Mouse (Mus musculus) hindbrain, embryonic 11.5 days (tissue): Measurements from ENCODE around the gene Plp2. TPM values are rescaled to one million over a fixed set of nuclear protein-coding genes. Genes with fewer than 3 reads are reported as not detected.

ENCODE experiments used
- ATAC-seq: fragments of 200-750 bp; cut with Nextera tagmentation; 2 replicates; pipeline ENCODE4 v1.8.0; 2017; ENCODE audit warnings: mild to moderate bottlenecking, moderate TSS enrichment, moderate library complexity; ENCODE audit not compliant: low FRiP score
- DNase-seq: peaks from one replicate; pipeline ENCODE4 v3.0.0-alpha.2; 2015; ENCODE audit warnings: low spot score
- H3K27ac ChIP-seq: fragments of 300-500 bp; sonication (generic); 2 replicates; pipeline ENCODE4 v1.5.1; 2014; ENCODE audit warnings: mild to moderate bottlenecking, low read depth, low read length
- H3K27me3 ChIP-seq: fragments of 300-500 bp; sonication (generic); 2 replicates; pipeline ENCODE4 v1.6.1; 2014; ENCODE audit warnings: mild to moderate bottlenecking, low read length, moderate library complexity, mixed read lengths; ENCODE audit not compliant: control insufficient read depth, insufficient read depth
- H3K36me3 ChIP-seq: fragments of 300-500 bp; sonication (generic); 2 replicates; pipeline ENCODE4 v1.6.1; 2014; ENCODE audit warnings: mild to moderate bottlenecking, low read length, moderate library complexity, mixed read lengths; ENCODE audit not compliant: control insufficient read depth, insufficient read depth
- H3K4me1 ChIP-seq: fragments of 300-500 bp; sonication (generic); replicated peaks from 2 replicates; pipeline ENCODE4 v1.6.1; 2014; ENCODE audit warnings: low read length, mixed read lengths; ENCODE audit not compliant: control insufficient read depth, insufficient read depth
- H3K4me2 ChIP-seq: fragments of 300-500 bp; sonication (generic); replicated peaks from 2 replicates; pipeline ENCODE4 v1.6.1; 2014; ENCODE audit warnings: mild to moderate bottlenecking, low read depth, low read length
- H3K4me3 ChIP-seq: fragments of 300-500 bp; sonication (generic); 2 replicates; pipeline ENCODE4 v1.5.1; 2014; ENCODE audit warnings: low read depth, low read length
- H3K9ac ChIP-seq: fragments of 300-500 bp; sonication (generic); 2 replicates; pipeline ENCODE4 v1.6.1; 2014; ENCODE audit warnings: low read depth, low read length
- H3K9me3 ChIP-seq: fragments of 300-500 bp; sonication (generic); 2 replicates; pipeline ENCODE4 v1.6.1; 2016; ENCODE audit warnings: low read length; ENCODE audit not compliant: control insufficient read depth
- WGBS: fragments of 180-500 bp; shearing (Covaris S2); extraction: QIAGEN DNeasy Blood & Tissue Kit; methylation state at CpG from one replicate; pipeline ENCODE4 v1.1.7; 2014; 5-methylcytosine and 5-hydroxymethylcytosine counted together
- polyA plus RNA-seq: library from polyadenylated mRNA; unstranded; fragments of >200 nt; fragmentation: Nextera tagmentation; extraction: Ambion mirVana; gene quantifications from 2 replicates; pipeline ENCODE4 v1.2.1, GENCODE M21; 2014

Gene Plp2
- polyA plus RNA-seq, 1 experiment from 2014 or later = 49.3 TPM

DNA sequence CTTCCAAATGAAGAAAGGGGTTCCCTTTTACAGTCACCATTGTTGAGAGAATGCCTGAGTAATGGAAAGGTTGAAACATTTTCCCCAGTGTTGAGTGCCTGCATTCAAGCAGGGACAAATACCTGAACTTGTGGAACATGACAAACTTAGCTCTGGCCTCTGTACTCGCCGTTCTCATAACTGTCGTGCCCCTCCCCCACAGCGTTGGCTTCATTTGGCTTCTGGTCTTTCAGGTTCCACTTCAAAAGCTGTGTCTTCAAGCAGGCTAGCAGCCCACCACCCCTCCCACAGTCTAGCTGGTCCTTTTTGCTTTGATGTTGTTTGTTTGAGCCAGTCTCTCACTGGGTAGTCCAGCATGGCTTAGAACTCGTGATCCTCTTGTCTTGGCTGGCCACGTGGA lies 1.5 kb upstream of the Plp2 start:
- no peak for DNase-seq
- H3K9ac ChIP-seq = no peak overlapping the region
- 51% methylated on average over 6 of the region's 6 CpGs for WGBS
- H3K27me3 ChIP-seq = no peaks in the 10 kb centered on the region
- no peak overlapping the region for H3K27ac ChIP-seq
- H3K4me1 ChIP-seq = no peaks in the 10 kb centered on the region
- no peak overlapping the region for H3K4me2 ChIP-seq
- H3K36me3 ChIP-seq = no peaks in the 10 kb centered on the region
- ATAC-seq = no peak
- no peak overlapping the region for H3K4me3 ChIP-seq
- no peaks in the 10 kb centered on the region for H3K9me3 ChIP-seq

DNA sequence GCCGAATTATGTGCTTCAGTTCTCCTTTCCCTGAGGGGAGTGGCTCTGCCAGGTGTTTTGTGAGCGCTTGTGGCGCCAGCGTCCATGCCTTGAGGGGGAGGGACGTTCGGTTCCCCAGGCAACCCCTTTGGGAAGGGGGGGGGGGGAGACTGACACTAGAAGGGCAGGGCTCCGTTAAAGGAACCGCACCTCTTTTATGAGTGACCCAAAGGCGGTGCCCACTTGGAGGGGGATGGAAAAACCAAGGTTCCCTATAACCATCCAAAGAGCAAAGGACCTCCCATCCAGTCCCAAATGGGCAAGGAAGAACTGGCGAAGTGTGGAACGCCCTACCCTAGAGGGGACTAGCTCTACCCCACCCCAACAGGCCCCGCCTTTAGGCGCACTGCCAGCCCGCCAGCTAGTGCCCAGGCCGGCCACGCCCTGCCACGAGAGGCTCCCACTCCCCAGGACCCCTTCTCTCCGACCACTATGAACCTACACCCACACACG lies 754 bp downstream of the Plp2 start:
- Histone ChIP-seq H3K27ac (no peak overlapping the region), H3K9ac (peak overlapping the region; percentile 40; the same call in 1 of the 2 replicates), H3K4me1 (no peaks in the 10 kb centered on the region), H3K4me3 (peak overlapping the region; percentile 32), H3K9me3 (no peaks in the 10 kb centered on the region), H3K4me2 (peak overlapping the region; percentile 46), H3K36me3 (no peaks in the 10 kb centered on the region), H3K27me3 (no peaks in the 10 kb centered on the region)
- WGBS = 12% methylated on average over 18 of the region's 19 CpGs
- DNase-seq (peak; percentile 53), ATAC-seq (peak; percentile 82)

DNA sequence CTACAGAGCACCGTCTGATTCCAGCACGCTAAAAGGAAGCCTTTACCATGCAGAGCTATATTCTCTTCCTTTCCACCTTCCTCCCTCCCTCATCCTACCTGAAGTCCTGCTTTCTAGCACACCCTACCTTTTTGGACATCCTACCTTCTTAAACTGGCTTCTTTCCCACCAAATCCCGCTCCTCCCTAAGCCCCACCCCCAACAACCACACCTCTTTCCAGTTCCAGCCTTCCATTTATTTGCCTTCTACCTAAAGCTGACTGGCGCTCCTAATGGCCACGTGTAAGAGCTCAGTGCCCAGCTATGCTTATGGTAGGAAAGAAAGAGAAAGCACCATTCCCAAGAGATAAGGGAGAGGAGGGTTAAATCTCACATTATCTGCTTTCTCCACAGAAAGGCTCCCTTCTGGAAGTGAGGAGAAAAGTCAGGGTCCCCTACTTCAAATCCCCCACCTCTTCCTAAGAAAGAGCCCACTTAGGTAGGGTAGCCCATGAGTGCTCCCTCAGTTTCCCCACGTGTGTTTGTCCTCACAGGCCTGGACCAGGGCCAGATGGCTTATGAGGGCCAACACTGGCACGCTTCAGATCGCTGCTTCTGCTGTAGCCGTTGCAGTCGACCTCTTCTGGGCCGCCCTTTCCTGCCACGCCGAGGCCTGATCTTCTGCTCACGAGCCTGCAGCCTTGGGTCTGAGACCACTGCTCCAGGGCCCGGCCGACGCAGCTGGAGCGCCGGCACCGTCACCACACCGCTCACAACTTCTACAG lies 5.3 kb downstream of the Plp2 start:
- H3K36me3 ChIP-seq = no peaks in the 10 kb centered on the region
- H3K4me1 ChIP-seq = no peaks in the 10 kb centered on the region
- no peak overlapping the region for H3K4me3 ChIP-seq
- DNase-seq (no peak), ATAC-seq (no peak)
- 70% methylated on average over 21 of the region's 21 CpGs for WGBS
- H3K27me3 ChIP-seq = no peaks in the 10 kb centered on the region
- H3K4me2 ChIP-seq = no peak overlapping the region
- no peak overlapping the region for H3K27ac ChIP-seq
- H3K9ac ChIP-seq = no peak overlapping the region
- H3K9me3 ChIP-seq = no peaks in the 10 kb centered on the region

DNA sequence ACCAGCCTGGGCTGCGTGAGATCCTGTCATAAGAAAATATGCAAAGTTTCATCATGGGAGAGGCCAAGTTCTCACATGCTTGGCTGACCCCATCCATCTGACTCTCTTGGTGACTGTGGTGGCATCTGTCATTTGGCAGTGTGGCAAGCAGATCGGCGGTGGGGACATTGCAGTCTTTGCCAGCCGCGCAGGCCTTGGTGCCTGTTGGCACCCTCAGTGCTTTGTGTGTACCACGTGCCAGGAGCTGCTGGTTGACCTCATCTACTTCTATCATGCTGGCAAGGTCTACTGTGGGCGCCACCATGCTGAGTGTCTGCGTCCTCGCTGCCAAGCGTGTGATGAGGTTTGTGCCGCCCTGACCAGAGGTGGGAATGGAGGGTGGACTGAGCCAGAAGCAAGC lies 6.4 kb downstream of the Plp2 start:
- no peak overlapping the region for H3K27ac ChIP-seq
- 87% methylated on average over 11 of the region's 11 CpGs for WGBS
- H3K4me2 ChIP-seq = no peak overlapping the region
- no peak overlapping the region for H3K9ac ChIP-seq
- DNase-seq = no peak
- H3K9me3 ChIP-seq = no peaks in the 10 kb centered on the region
- no peak overlapping the region for H3K4me3 ChIP-seq
- no peaks in the 10 kb centered on the region for H3K27me3 ChIP-seq
- no peaks in the 10 kb centered on the region for H3K36me3 ChIP-seq
- no peak for ATAC-seq
- no peaks in the 10 kb centered on the region for H3K4me1 ChIP-seq

- Histone ChIP-seq H3K4me2 (no peak overlapping the region), H3K27ac (no peak overlapping the region), H3K4me3 (no peak overlapping the region), H3K9ac (no peak overlapping the region), H3K27me3 (no peaks in the 10 kb centered on the region), H3K36me3 (no peaks in the 10 kb centered on the region), H3K9me3 (no peaks in the 10 kb centered on the region), H3K4me1 (no peaks in the 10 kb centered on the region)
- 77% methylated on average over 3 of the region's 3 CpGs for WGBS
- DNase-seq (no peak), ATAC-seq (no peak)
Measured at GRCm38 (mm10) chrX:7662936-7663335, 8.3 kb downstream of the Plp2 start.

DNA sequence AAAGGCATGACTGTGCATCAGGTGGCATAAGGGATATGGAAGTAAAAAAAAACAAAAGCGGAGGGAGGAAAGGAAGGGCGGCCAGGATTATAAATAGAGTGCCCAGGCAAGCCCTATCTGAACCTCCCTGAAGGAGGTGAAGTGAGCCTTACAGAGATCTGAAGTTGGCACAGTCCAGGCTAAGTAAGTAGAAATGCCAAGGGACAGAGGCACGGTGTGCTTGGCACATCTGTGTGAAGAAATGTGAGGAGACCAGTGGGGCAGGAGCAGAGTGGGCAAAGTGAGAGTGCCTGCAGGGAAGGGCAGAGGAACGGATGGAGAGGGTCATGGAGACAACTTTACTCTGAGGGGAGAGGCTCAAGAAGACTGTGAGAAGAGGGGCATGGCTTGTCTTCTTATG lies 10.1 kb downstream of the Plp2 start:
- no peaks in the 10 kb centered on the region for H3K9me3 ChIP-seq
- no peak overlapping the region for H3K9ac ChIP-seq
- no peak for DNase-seq
- H3K4me1 ChIP-seq = no peaks in the 10 kb centered on the region
- no peaks in the 10 kb centered on the region for H3K27me3 ChIP-seq
- H3K36me3 ChIP-seq = no peaks in the 10 kb centered on the region
- no peak overlapping the region for H3K4me3 ChIP-seq
- H3K27ac ChIP-seq = no peak overlapping the region
- no peak for ATAC-seq
- WGBS = 82% methylated on average over 4 of the region's 4 CpGs
- H3K4me2 ChIP-seq = no peak overlapping the region

DNA sequence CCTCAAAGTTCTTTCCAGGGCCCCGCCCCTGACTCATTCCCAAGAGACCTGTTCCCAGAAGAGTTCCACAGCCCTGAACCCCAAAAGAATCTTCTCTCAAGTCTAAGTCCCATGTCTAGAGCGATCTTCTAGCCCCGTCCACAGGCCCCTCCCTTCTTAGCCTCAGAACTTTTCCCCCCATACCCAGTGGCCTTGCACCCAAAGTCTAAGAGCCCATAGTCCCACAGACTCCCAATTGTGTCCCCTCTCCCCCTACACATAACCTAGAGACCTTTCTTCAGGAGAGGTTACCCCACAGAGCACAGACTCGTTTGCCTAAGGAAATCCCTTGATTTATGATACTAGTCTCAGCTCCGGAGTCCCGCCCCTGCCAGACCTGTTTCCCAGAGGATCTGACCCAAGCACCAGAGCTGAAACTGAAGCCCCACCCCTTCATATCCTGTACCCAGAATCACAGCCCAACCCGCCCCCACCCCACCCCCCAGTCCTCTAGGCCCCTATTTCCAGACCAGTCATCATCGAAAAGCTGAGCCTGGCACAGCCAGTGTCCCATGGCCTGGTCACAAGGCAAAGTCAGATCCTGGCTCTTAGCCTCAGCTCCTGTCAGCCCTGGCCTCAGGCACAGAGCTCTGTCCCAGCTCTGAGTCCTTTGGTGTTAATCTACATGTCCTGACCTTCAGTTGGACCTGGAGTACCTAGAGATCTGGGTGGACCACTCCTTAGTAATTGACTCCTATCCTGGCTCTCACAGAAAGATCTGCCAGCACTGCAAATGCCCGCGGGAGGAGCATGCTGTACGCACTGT lies 12.2 kb downstream of the Plp2 start:
- Histone ChIP-seq H3K4me3 (no peak overlapping the region), H3K9me3 (no peaks in the 10 kb centered on the region), H3K4me1 (no peaks in the 10 kb centered on the region), H3K36me3 (no peaks in the 10 kb centered on the region), H3K4me2 (no peak overlapping the region), H3K27ac (no peak overlapping the region), H3K27me3 (no peaks in the 10 kb centered on the region), H3K9ac (no peak overlapping the region)
- whole genome bisulfite sequencing = 47% methylated on average over 11 of the region's 11 CpGs
- ATAC-seq = peak; percentile 12
- DNase-seq = no peak

DNA sequence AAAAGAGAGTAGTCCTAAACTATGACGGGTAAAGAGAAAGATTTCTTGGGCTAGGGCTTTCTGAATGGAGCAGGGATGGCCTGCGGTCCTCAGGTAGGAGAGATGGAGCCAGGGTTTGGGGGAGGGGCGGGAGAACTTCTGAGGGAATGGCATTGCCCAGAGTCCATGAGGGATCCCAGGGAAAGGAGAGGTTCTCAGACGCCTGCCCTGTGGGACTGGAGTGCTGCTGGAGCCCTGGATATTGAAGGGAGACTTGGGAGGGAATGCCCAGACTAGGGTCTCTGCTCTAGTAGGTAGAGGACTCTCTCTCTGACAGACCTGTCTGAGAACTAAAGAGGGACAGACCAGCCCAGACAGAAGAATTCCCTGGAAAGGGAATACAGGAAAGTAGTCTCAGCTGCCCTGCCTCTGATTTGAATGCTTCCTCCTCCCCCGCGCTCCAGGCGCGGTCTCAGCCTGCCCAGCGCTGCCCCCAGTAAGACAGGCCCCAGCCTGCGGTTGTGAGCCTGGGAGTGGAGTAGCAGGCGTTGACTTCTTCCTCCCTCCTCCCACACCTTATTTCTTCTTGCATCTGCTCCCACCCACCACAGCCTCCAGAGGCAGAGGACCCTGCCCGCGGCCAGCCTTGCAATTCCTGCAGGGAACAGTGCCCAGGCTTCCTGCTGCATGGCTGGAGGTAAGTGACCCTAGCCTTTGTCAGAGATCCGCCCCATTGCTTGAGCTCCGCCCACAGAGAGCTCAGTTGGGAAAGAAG lies 13.0 kb downstream of the Plp2 start:
- no peak overlapping the region for H3K4me3 ChIP-seq
- H3K27me3 ChIP-seq = no peaks in the 10 kb centered on the region
- no peak overlapping the region for H3K9ac ChIP-seq
- H3K4me2 ChIP-seq = peak overlapping the region; percentile 11; the same call in 1 of the 2 replicates
- no peak overlapping the region for H3K27ac ChIP-seq
- H3K9me3 ChIP-seq = no peaks in the 10 kb centered on the region
- H3K4me1 ChIP-seq = no peaks in the 10 kb centered on the region
- no peaks in the 10 kb centered on the region for H3K36me3 ChIP-seq
- WGBS = 16% methylated on average over 10 of the region's 15 CpGs
- ATAC-seq (peak; percentile 63; the same call in 1 of the 2 replicates), DNase-seq (no peak)
